In the genomic region with DNA sequence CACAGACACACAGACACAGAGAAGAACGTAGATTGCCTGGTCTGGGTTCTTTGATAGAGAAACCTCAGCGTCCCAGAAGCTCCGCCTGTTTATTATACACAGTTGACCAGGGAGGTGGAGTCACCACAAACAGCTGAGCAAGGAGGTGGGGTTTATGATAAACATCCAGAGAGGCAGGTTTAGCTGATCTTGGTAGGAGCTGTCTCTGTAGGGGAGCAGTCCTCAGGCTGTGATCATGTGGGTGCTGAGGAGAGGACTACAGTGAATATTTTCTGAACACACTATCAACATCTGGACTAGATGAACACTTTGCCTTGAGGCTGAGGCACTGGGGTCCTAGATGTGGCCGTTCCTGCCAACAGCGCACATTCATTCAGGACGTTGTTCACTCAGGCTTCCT, we compare ENCODE assay signal across 20 mouse cellular contexts.
A peak's percentile ranks its signal among the peaks of the same experiment; 100 is the strongest.
DNase-seq lines count a peak whose midpoint lies in the region; ATAC-seq and TF ChIP-seq lines count a peak whose summit lies in the region.
"Had no signal": no experiment of that assay in that cellular context is flagged by ENCODE, and none has a peak within 500 bp of the region (broad histone marks: within the 10 kb centered on the region; RNA-seq: fewer than 3 reads in every experiment).

No protein-coding gene starts in this region.

- no peak for ATAC-seq in heart, embryonic 11.5 days (replicated peaks; ENCODE audit: insufficient number of reproducible peaks, low FRiP score, low TSS enrichment)
- no peak for ATAC-seq in midbrain, embryonic 11.5 days (ENCODE audit: low FRiP score)
- ATAC-seq in midbrain, embryonic 13.5 days: no peak
- ATAC-seq in stomach, postnatal 0 days (ENCODE audit: low FRiP score, low TSS enrichment): peak; percentile 21; the same call in 1 of the 2 replicates
- no peak for ATAC-seq in midbrain, postnatal 0 days (ENCODE audit: low FRiP score)
- ATAC-seq: activated CD4-positive, CD25-positive, alpha-beta regulatory T cell, adult 4 months; forebrain, embryonic 16.5 days had no signal

- H3K27ac ChIP-seq in heart, embryonic 11.5 days (ENCODE audit: low read depth, low read length): 0 out of 2 replicates have a peak overlapping the region, but pooled peaks have one; percentile 25
- H3K27ac ChIP-seq in midbrain, embryonic 11.5 days (ENCODE audit: low read depth, low read length): no peak overlapping the region
- H3K27ac ChIP-seq in midbrain, embryonic 13.5 days: no peak overlapping the region
- H3K27ac ChIP-seq in stomach, postnatal 0 days (replicated peaks): no peak overlapping the region; the same call in 1 of the 2 replicates
- H3K27ac ChIP-seq in midbrain, postnatal 0 days (ENCODE audit: low read depth, low read length): no peak overlapping the region
- H3K27ac ChIP-seq: embryonic facial prominence, embryonic 10.5 days had no signal

- H3K27me3 ChIP-seq in heart, embryonic 11.5 days (ENCODE audit: control insufficient read depth, insufficient read depth, low read length): no peaks in the 10 kb centered on the region
- no peaks in the 10 kb centered on the region for H3K27me3 ChIP-seq in midbrain, embryonic 11.5 days (ENCODE audit: control insufficient read depth, insufficient read depth, low read length)
- no peaks in the 10 kb centered on the region for H3K27me3 ChIP-seq in midbrain, embryonic 13.5 days
- no peaks in the 10 kb centered on the region for H3K27me3 ChIP-seq in stomach, postnatal 0 days (ENCODE audit: control insufficient read depth, insufficient read depth, low read length)
- no peaks in the 10 kb centered on the region for H3K27me3 ChIP-seq in midbrain, postnatal 0 days (ENCODE audit: insufficient read depth, low read length)
- H3K27me3 ChIP-seq: CH12.LX had no signal

- no peak overlapping the region for H3K4me2 ChIP-seq in heart, embryonic 11.5 days
- H3K4me2 ChIP-seq in midbrain, embryonic 11.5 days: no peak overlapping the region
- H3K4me2 ChIP-seq in midbrain, embryonic 13.5 days (replicated peaks): no peak overlapping the region
- no peak overlapping the region for H3K4me2 ChIP-seq in stomach, postnatal 0 days (replicated peaks; ENCODE audit: low read depth)
- no peak overlapping the region for H3K4me2 ChIP-seq in midbrain, postnatal 0 days (ENCODE audit: low read depth, low read length, poor library complexity, severe bottlenecking)

- no peaks in the 10 kb centered on the region for H3K9me3 ChIP-seq in heart, embryonic 11.5 days (replicated peaks; ENCODE audit: control insufficient read depth, low read length)
- no peaks in the 10 kb centered on the region for H3K9me3 ChIP-seq in midbrain, embryonic 11.5 days (ENCODE audit: control insufficient read depth, low read length)
- no peaks in the 10 kb centered on the region for H3K9me3 ChIP-seq in midbrain, embryonic 13.5 days
- H3K9me3 ChIP-seq in stomach, postnatal 0 days (ENCODE audit: control insufficient read depth, low read length): no peaks in the 10 kb centered on the region
- no peaks in the 10 kb centered on the region for H3K9me3 ChIP-seq in midbrain, postnatal 0 days (ENCODE audit: low read length)
- H3K9me3 ChIP-seq: embryonic facial prominence, embryonic 10.5 days had no signal

- no peak for TF ChIP-seq CTCF in stomach, postnatal 0 days (IDR thresholded peaks at IDR 0.05; ENCODE audit: low read depth)
- no peak for TF ChIP-seq CTCF in midbrain, postnatal 0 days (IDR thresholded peaks at IDR 0.05)

- DNase-seq in heart, postnatal 10 days: no peak
- DNase-seq in midbrain, embryonic 11.5 days (ENCODE audit: low spot score, missing footprints): peak; percentile 69
- peak; percentile 67 for DNase-seq in kidney, postnatal 14 days
- DNase-seq in stomach, postnatal 0 days (ENCODE audit: low spot score): no peak
- no peak for DNase-seq in layer of hippocampus, postnatal 10 days (ENCODE audit: low spot score in 2 of 2)
- DNase-seq in midbrain, postnatal 0 days (ENCODE audit: low spot score): no peak
- DNase-seq: cerebellum, postnatal 14 days; heart, adult 18-20 months; layer of hippocampus, adult 9-11 months; lung, adult 2 months; midbrain, embryonic 14.5 days; right cerebral cortex, postnatal 25 days; thymus, postnatal 25 days had no signal

- TF ChIP-seq EP300 in stomach, postnatal 0 days (optimal IDR thresholded peaks at IDR 0.05): no peak

- intact Hi-C loops in heart, postnatal 10 days (cut with DNase I): no loop called here

- H3K36me3 ChIP-seq in heart, embryonic 11.5 days (ENCODE audit: control insufficient read depth, insufficient read depth, low read length): no peaks in the 10 kb centered on the region
- H3K36me3 ChIP-seq in midbrain, embryonic 11.5 days (ENCODE audit: control insufficient read depth, insufficient read depth, low read length): no peaks in the 10 kb centered on the region
- no peaks in the 10 kb centered on the region for H3K36me3 ChIP-seq in midbrain, embryonic 13.5 days
- no peaks in the 10 kb centered on the region for H3K36me3 ChIP-seq in stomach, postnatal 0 days (ENCODE audit: control insufficient read depth, insufficient read depth, low read length)
- H3K36me3 ChIP-seq in midbrain, postnatal 0 days (ENCODE audit: insufficient read depth, low read length): no peaks in the 10 kb centered on the region
- H3K36me3 ChIP-seq: embryonic facial prominence, embryonic 10.5 days had no signal

- H3K9ac ChIP-seq in heart, embryonic 11.5 days (ENCODE audit: low read depth, low read length): no peak overlapping the region
- H3K9ac ChIP-seq in midbrain, embryonic 11.5 days (ENCODE audit: low read length): no peak overlapping the region
- no peak overlapping the region for H3K9ac ChIP-seq in midbrain, embryonic 13.5 days (replicated peaks)
- H3K9ac ChIP-seq in stomach, postnatal 0 days (ENCODE audit: low read length): no peak overlapping the region; the same call in 1 of the 2 replicates
- H3K9ac ChIP-seq in midbrain, postnatal 0 days (replicated peaks; ENCODE audit: low read length, poor library complexity, severe bottlenecking): no peak overlapping the region

- H3K4me3 ChIP-seq in heart, embryonic 11.5 days (ENCODE audit: low read depth, low read length): no peak overlapping the region
- H3K4me3 ChIP-seq in midbrain, embryonic 11.5 days (ENCODE audit: low read depth, low read length): no peak overlapping the region
- H3K4me3 ChIP-seq in midbrain, embryonic 13.5 days (replicated peaks): no peak overlapping the region
- H3K4me3 ChIP-seq in stomach, postnatal 0 days (ENCODE audit: low read depth, low read length): no peak overlapping the region
- no peak overlapping the region for H3K4me3 ChIP-seq in midbrain, postnatal 0 days (ENCODE audit: low read depth, low read length)
- H3K4me3 ChIP-seq: embryonic facial prominence, embryonic 10.5 days; erythroblast, embryonic 14.5 days had no signal

- H3K4me1 ChIP-seq in heart, embryonic 11.5 days (ENCODE audit: control insufficient read depth, insufficient read depth, low read length): no peaks in the 10 kb centered on the region
- H3K4me1 ChIP-seq in midbrain, embryonic 11.5 days (ENCODE audit: control insufficient read depth, insufficient read depth, low read length): no peaks in the 10 kb centered on the region
- H3K4me1 ChIP-seq in midbrain, embryonic 13.5 days (replicated peaks): no peaks in the 10 kb centered on the region
- 0 out of 2 replicates have a peak, but pooled peaks cover 5% of the 10 kb centered on the region for H3K4me1 ChIP-seq in stomach, postnatal 0 days (replicated peaks; ENCODE audit: control insufficient read depth, insufficient read depth)
- no peaks in the 10 kb centered on the region for H3K4me1 ChIP-seq in midbrain, postnatal 0 days (ENCODE audit: insufficient read depth, low read length)

- WGBS in heart, embryonic 11.5 days (ENCODE audit: insufficient replicate concordance): 81% methylated on average over 6 of the region's 6 CpGs
- WGBS in midbrain, embryonic 11.5 days: 85% methylated on average over 6 of the region's 6 CpGs
- WGBS in midbrain, embryonic 13.5 days: 88% methylated on average over 6 of the region's 6 CpGs
- WGBS in stomach, postnatal 0 days: 59% methylated on average over 6 of the region's 6 CpGs
- 89% methylated on average over 6 of the region's 6 CpGs for WGBS in midbrain, postnatal 0 days

Comparison
In these comparisons a context has a peak if more than half of its experiments do, and no peak if none do; other contexts are left out.
1. DNase-seq: peak in midbrain, embryonic 11.5 days (single experiment) and kidney, postnatal 14 days (single experiment); none in heart, postnatal 10 days (0 of 2), stomach, postnatal 0 days (single experiment), layer of hippocampus, postnatal 10 days (0 of 2) and midbrain, postnatal 0 days (single experiment).